Mouse (Mus musculus) hematopoietic stem cell, adult 5-6 weeks (primary cell): Measurements from ENCODE around the gene Raph1. TPM values are rescaled to one million over a fixed set of nuclear protein-coding genes. Genes with fewer than 3 reads are reported as not detected.

ENCODE experiments used
- ATAC-seq, 2 experiments: fragments of 125-278 bp in 1 of 2; replicated peaks in 1 of 2; 2 replicates each; pipeline ENCODE4 v1.8.0; 2016 to 2017; ENCODE audit warnings: inconsistent platforms in 2 of 2, mild to moderate bottlenecking in 2 of 2, moderate number of reproducible peaks in 2 of 2, low read depth in 1 of 2, moderate TSS enrichment in 1 of 2; ENCODE audit not compliant: low FRiP score in 2 of 2, poor library complexity in 2 of 2, severe bottlenecking in 2 of 2, insufficient read depth in 1 of 2, low TSS enrichment in 1 of 2
- total RNA-seq: library from RNA; stranded (forward); fragments of 172-1452, 232-1000 nt; gene quantifications from 2 replicates; pipeline ENCODE4 v1.2.3, GENCODE M21; 2017

Raph1 gene
- total RNA-seq, 1 experiment from 2014 or later = 0.35 TPM

DNA sequence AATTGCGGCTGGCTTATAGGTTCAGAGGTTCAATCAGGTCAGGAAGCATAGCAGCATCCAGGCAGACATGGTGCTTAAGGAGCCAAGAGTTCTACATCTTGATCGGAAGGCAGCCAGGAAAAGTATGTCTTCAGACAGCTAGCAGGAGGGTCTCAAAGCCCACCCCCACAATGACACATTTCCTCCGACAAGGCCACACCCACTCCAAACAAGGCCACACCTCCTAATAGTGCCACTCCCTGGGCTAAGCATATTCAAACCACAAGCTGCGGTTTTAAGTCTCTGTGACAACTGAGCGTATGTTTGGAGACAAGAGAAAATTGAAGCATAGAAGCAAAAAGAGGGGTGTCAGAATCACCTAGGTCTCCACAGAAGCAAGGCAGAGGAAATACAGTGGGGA, 2.3 kb upstream of the Raph1 start:
- no peak for ATAC-seq

DNA sequence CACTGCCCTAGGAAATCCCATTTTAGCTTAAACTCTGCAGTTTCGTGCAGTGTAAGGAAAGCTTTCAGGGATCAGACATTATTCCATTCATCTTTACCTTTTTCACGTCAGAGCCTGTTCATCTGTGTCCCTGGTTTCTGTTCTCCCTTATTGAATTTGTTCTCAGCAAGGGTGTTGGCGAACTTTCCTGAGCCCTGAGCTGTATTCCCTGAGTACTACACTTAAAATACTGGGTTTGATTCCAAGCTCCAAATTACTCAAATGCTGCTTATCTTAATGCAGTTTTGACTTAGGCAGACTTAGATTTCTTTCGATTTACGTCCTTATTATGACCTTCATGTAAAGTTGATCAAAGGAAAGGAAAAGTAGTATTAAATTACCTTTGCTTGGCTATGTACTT, 417 bp upstream of the Raph1 start:
- ATAC-seq = no peak

DNA sequence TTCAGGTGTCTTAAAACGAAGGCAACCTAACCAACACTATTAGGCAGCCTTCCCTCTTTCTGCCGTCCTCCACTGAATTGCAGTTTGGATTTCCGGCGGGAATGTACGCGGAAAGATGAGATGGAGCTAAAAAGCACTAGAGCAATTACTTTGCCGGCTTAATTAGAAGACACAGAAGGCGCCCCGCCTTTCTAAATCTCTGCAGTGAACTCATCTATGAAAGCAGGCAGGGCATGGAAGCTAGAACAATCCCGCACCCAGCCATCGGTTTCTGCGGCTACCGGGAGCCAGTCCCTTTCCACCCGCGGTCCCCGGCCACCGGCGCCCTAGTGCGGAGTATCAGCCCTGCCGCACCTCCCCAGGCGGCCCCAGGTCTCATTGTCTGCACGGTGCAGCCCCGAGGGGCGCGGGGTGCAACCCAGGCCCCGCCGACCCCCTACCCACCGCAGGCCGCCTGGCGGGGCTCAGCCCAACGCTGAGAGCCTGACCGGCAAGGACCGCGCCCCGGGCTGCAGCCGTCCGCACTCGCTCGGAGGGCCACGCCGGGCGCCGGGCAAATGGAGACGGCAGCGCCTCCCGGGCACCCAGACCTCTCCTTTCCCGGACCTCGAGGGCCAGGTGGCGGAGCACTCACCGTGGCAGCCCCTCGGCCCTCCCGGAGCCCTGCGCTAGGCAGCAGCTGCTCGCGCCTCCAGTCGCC, 823 bp downstream of the Raph1 start:
- ATAC-seq = no peak

DNA sequence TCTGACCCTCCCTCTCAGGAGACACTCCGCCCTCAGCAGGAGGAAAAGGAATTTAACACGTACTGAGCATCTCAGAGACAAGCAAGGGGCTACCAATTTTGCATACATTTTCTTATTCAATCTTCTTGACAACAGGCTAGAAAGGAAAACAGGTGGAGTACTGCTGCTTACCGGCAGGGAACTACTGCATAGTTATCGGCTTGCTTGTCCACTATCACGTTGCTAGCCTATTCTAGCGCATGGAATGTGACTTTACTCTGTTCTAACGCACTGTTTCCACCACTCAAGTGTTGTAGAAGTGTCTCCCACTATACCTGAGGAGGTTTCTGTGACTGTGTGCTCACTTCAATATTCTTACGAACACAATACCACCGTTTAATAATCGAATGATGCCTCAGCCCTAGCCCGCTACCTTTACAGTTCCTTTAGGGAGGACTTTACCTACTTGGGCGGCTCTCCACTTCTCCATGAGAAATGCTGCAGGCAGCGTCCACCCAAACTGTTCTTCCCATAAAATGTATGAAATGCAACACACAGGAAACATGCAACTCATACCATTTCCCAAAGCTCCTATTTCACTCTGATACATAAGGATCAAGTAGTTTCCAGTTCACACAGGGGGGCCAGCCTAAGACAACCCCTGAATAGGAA, 1.5 kb downstream of the Raph1 start:
- peak; percentile 63 to 65 for ATAC-seq

DNA sequence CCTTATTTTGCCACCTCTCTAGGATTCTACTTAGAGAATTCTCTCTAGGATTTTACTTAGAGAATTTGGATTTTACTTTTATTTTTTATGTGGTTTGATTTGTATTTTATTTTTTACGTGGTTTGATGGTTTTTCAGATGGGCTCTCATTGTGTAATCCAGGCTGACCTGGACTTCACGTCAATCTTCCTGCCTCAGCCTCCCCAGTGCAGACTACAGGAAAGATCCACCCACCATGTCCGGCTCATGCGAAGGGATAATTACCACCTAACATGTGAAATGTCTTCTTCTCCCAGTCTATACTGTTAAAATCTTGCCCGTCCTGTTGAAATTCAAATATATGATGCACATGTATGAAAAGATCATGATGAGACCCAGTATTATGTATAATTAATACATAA, 2.2 kb downstream of the Raph1 start:
- ATAC-seq = no peak

DNA sequence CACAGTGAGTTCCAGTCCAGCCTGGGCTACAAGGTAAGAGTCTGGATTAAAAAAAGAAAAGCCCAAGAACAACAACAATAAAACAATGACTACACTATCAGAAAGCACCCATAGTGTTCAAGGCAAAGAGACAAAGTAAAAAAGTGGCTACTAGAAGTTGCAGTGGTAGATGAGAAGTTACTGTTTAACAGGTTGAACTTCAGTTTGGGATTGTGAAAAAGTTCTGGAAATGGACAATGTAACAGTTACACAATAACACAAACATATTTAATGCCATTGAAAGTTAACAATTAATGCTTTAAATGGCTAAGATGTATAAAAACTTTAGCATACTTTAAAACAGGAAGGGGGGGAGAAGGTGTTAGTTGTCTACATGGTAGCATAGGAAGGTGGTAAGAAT, 3.9 kb downstream of the Raph1 start:
- no peak for ATAC-seq

DNA sequence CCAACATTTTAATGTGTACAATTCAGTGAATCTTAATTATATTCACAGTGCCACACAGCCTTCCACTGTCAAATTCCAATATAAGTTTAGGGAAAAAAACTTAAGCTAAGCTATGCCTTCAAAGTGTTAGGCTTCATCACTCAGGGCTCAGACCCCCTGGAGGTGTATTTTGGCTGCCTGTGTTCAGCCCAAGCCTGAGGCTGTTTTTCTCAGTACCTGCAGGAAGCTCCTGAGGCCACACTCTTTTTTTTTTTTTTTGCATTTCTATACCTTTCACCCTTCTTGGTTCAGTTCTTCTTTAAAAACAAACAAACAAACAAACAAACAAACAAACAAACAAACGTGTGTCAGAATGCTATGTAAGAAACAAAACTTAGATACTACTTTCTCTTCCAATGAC, 23.2 kb downstream of the Raph1 start:
- ATAC-seq = no peak

DNA sequence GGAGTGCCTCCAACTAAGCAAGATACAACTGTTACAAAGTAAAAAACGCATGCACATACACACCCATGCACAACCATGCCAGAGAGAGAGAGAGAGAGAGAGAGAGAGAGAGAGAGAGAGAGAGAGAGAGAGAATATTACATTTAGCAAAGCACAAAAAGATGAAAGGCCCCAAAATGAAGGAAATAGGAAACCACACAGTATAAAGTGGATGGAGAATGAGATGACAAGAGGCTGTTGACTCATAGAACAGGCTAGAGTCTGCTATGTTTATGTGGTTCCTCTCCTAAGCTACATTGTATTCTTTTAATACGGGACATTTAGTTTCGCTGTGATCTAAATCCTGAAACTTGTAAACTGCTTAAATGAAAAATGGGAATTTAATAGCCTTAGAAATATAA, 27.6 kb downstream of the Raph1 start:
- ATAC-seq = no peak

DNA sequence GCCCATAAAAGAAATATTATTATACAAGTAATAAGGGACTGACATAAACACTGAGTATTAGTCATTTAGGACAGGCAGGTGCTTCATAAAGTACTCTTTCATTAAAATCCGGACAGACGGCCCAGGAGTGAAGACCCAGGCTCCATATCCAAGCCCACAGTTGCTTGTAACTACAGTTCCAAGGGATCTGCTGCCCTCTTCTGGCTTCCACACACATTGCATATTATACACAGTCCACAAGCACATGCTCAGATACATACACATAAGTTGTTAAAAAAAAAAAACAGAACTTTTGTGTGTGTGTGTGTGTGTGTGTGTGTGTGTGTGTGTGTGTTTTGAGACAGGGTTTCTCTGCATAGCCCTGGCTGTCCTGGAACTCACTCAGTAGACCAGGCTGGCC, 32.0 kb downstream of the Raph1 start:
- no peak for ATAC-seq

DNA sequence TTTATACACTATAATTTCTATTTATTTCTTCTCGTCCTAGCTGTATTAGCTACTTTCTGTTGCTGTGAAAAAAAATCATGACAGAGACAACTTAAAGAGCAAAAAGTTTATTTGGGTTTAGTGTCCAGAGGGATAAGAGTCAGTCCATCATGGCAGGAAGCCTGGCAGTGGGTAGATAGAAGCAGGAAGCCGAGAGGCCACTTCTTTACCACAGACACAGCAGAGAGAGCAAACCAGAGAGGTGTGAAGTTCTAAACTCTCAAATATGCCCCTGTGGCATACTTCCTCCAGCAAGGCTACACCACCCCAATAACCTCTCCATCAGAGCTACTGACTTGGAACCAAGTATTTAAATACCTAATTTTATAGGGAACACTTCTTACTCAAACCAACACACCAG, 36.3 kb downstream of the Raph1 start:
- no peak for ATAC-seq

DNA sequence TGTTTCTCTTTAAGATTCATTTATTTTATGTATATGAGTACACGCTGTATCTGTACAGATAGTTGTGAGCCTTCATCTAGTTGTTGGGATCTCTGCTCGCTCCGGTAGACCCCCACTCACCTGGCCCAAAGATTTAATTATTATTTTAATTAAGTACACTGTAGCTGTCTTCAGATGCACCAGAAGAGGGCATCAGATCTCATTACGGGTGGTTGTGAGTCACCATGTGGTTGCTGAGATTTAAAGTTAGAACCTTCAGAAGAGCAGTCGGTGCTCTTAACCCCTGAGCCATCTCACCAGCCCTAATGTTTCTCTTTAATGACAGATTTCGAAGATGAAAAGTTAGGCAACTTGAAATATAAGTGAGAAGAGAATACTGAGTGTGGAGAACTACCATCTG, 36.8 kb downstream of the Raph1 start:
- ATAC-seq = no peak

DNA sequence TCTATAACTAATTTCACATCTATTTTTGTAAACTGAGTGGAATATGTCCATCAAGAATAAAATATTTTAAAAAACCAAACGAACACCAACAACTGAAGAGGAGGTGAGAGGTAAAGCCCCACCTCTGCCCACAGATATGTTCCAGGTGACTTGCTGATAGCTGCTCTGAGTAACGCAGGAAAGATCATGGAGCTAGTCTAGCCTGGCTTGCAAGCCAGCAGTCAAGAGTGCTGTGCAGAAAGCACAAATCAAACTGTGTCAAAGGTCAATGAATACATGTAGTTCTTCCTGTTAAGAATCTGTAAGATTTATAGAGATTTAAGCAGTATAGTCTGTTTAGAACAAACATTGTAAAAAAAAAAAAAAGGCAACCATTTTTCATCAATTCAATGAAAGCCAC, 56.3 kb downstream of the Raph1 start:
- ATAC-seq = no peak

DNA sequence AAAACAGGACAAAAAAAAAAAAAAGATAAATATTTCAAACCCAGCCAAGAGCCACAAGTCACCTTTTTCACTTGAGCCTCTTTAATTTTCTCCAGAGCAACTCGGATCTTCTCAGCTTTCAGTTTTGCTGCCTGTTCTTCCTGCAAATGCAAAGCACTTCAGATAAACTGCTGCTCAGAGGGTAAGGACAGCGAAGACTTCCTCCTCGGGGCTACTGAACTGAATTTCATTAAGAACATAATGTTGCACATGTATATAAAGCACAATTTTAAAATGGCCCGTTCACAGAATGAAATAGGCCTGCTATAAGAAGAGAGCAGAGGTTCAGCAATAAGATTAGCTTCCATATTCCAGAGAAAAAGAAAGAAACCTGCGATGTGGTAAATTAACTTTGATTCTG, 63.4 kb downstream of the Raph1 start:
- peak in 1 of 2 experiments; percentile 46; a peak in 2 of 4 replicates for ATAC-seq

DNA sequence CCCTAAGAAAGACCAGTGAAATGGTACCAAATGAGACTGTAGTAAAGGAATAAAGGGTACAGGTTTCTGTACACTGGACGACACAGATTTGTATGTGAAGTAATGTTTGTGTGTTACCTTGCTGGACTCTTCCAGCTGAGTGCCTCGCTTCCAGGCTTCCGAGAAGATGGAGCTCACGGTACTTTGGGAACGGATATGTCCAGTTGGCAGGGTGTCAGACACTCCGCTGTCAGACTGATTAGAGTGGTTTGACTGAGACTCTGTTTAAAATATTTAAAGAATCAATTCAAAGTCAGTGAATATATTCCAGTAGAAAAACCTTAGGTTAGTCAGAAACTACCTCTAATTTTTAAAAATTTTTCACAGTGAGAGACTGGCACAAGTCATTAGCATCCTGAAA, 73.5 kb downstream of the Raph1 start:
- no peak for ATAC-seq

DNA sequence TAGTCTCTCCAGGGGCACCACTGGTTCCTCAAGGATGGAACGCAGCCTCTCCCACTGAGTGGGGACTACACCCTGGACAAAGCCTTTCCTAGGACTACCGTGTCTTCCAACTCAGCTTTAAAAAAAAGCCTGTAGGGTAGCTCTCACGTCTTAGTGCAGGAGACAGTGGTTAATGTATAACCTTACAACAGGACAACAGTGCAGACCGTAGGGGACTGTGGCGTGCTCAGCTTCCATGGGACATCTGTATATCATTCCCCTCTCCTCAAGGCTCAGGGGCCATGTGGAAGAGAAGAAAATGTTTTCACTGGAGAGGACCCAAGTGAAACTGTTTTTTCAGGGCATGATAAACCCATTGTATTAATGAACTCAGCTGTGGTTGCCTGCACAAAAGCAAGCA, 74.5 kb downstream of the Raph1 start:
- ATAC-seq = no peak

DNA sequence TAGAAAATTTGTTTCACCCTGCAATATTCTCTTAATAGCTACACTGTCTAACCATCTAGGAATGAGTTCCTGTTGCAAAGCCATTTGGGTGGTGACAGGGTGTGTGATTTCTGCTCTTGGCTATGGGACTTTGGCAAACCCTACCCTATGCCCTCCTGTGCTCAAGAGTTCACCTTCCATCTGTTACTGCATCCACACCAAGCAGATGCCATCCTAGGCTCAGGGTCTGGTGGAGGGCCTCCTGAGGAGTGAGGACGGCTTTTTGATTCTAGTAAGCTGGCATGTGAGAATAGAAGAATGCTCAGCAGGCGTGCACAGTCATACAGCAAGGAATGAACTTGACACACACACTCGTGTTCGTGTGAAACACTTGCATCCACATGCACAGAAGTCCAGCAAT, 76.4 kb downstream of the Raph1 start:
- ATAC-seq = no peak

DNA sequence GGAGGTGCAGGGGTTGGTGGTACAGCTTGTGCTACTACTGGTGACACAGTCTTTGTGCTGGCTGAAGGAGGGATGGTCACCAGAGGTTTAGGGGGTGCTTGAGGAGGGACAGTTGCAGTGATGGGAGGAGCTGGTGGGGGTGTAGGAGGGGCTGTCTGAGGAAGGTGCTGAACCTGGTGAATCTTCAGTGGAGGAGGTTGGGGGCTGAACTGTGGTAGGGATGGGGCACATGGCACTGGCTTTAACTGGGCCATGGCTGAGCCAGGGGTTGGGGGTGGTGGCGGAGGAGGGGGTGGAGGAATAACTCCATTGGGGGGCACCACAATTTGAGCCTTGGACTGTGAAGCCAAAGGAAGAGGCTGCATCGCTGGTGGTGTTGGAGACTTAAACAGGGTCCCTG, 77.2 kb downstream of the Raph1 start:
- no peak for ATAC-seq

DNA sequence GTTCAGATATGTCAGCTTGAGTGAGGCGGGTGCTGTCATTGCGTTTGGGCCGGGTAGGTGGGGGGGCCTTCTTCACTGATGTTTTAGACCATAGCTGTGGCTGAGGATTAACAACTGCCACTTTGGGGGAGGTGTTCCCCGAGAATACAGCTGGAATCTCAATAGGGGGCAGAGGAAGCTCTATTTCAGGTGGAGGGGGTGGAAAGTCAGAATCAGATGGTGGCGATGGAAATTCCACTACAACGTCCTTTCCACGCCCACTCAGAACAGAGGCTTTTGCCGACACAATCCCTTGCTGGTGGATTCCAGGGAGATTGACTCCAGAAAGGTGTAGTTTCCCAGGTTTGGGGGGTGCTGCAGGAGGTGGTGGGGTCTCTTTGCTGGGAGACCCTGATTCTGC, 78.3 kb downstream of the Raph1 start:
- no peak for ATAC-seq

DNA sequence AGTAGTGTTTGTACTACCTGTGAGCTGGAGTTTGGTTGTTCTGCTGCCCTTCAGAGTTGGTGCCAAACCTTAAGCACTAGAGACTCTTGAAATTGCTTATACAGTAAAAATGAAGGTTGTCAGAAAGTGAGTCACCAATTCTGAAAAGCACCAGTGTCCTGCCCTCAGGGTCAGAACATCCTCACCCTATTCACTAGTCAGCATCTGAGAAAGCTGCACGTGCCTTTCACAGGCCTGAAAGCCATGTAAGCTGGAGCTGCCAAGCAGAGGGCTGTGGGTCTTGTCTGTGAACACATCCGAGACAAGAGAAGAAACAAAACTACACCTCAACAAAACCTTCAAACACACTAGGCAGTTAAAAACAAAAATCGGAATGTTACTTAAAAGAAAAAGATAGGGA, 81.3 kb downstream of the Raph1 start:
- no peak for ATAC-seq
